Mouse (Mus musculus) limb, embryonic 13.5 days (tissue): Measurements from ENCODE around the gene Pea15a. TPM values are rescaled to one million over a fixed set of nuclear protein-coding genes. Genes with fewer than 3 reads are reported as not detected.

ENCODE experiments used
- ATAC-seq: fragments of 200-750 bp; cut with Nextera tagmentation; 2 replicates; pipeline ENCODE4 v1.8.0; 2017; ENCODE audit warnings: low read depth, moderate number of reproducible peaks, moderate TSS enrichment; ENCODE audit not compliant: low FRiP score
- H3K27ac ChIP-seq: fragments of 300-500 bp; sonication (generic); 2 replicates; pipeline ENCODE4 v1.5.1; 2015; ENCODE audit warnings: inconsistent platforms, mild to moderate bottlenecking, moderate library complexity
- H3K27me3 ChIP-seq: fragments of 300-500 bp; sonication (generic); 2 replicates; pipeline ENCODE4 v1.6.1; 2015; ENCODE audit warnings: mild to moderate bottlenecking, inconsistent platforms
- H3K36me3 ChIP-seq: fragments of 300-500 bp; sonication (generic); 2 replicates; pipeline ENCODE4 v1.6.1; 2015; ENCODE audit warnings: inconsistent platforms, mild to moderate bottlenecking, moderate library complexity
- H3K4me1 ChIP-seq: fragments of 300-500 bp; sonication (generic); 2 replicates; pipeline ENCODE4 v1.6.1; 2015; ENCODE audit warnings: inconsistent platforms
- H3K4me2 ChIP-seq: fragments of 300-500 bp; sonication (generic); replicated peaks from 2 replicates; pipeline ENCODE4 v1.6.1; 2015; ENCODE audit warnings: inconsistent platforms, mild to moderate bottlenecking, moderate library complexity
- H3K4me3 ChIP-seq: fragments of 300-500 bp; sonication (generic); 2 replicates; pipeline ENCODE4 v1.5.1; 2015; ENCODE audit warnings: moderate library complexity, mild to moderate bottlenecking, inconsistent platforms
- H3K9ac ChIP-seq: fragments of 300-500 bp; sonication (generic); 2 replicates; pipeline ENCODE4 v1.6.1; 2015; ENCODE audit warnings: mild to moderate bottlenecking, inconsistent platforms
- H3K9me3 ChIP-seq: fragments of 300-500 bp; sonication (generic); 2 replicates; pipeline ENCODE4 v1.6.1; 2016; ENCODE audit warnings: inconsistent platforms
- WGBS: fragments of 180-500 bp; shearing (Covaris S2); methylation state at CpG from one replicate; pipeline ENCODE4 v1.1.7; 2015; 5-methylcytosine and 5-hydroxymethylcytosine counted together
- polyA plus RNA-seq: library from polyadenylated mRNA; unstranded; fragments of >200 nt; fragmentation: Nextera tagmentation; extraction: Ambion mirVana; gene quantifications from 2 replicates; pipeline ENCODE4 v1.2.1, GENCODE M21; 2015

Pea15a gene
- polyA plus RNA-seq, 1 experiment from 2014 or later = 113 TPM

GRCm38 (mm10) chr1:172162009-172162408 is 44.6 kb downstream of the Pea15a start:
- Histone ChIP-seq H3K27me3 (no peaks in the 10 kb centered on the region), H3K4me1 (no peaks in the 10 kb centered on the region), H3K4me3 (no peak overlapping the region), H3K4me2 (no peak overlapping the region), H3K36me3 (peaks cover 33% of the 10 kb centered on the region), H3K9me3 (no peaks in the 10 kb centered on the region), H3K27ac (no peak overlapping the region), H3K9ac (no peak overlapping the region)
- 91% methylated on average over 1 of the region's 1 CpGs for WGBS
- ATAC-seq = no peak

GRCm38 (mm10) chr1:172160508-172160907 is 46.1 kb downstream of the Pea15a start:
- ATAC-seq = no peak
- Histone ChIP-seq H3K9me3 (no peaks in the 10 kb centered on the region), H3K4me3 (no peak overlapping the region), H3K9ac (no peak overlapping the region), H3K4me2 (no peak overlapping the region), H3K36me3 (peaks cover 32% of the 10 kb centered on the region), H3K27ac (no peak overlapping the region), H3K4me1 (no peaks in the 10 kb centered on the region), H3K27me3 (no peaks in the 10 kb centered on the region)

DNA sequence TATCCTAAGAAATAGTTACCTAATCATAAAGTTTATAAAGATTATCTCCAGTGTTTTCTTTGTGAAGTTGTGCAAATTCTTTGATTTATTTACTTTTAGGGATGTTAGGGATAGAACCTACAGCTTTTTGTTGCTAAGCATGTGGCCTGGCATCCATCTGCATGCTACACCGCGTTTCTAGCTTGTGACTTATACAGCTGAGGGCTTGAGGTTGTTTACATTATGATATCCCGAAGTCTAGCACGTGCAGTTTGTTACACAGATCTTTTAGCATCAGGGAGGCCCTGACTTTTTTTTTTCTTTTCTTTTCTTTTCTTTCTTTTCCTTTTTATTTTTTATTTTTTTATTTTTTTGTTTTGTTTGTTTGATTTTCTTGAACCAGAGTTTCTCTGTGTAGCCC is 46.6 kb downstream of the Pea15a start:
- Histone ChIP-seq H3K9ac (no peak overlapping the region), H3K4me2 (no peak overlapping the region), H3K4me3 (no peak overlapping the region), H3K27me3 (no peaks in the 10 kb centered on the region), H3K27ac (no peak overlapping the region), H3K4me1 (no peaks in the 10 kb centered on the region), H3K9me3 (no peaks in the 10 kb centered on the region), H3K36me3 (peaks cover 32% of the 10 kb centered on the region)
- ATAC-seq = no peak
- 86% methylated on average over 4 of the region's 4 CpGs for WGBS

DNA sequence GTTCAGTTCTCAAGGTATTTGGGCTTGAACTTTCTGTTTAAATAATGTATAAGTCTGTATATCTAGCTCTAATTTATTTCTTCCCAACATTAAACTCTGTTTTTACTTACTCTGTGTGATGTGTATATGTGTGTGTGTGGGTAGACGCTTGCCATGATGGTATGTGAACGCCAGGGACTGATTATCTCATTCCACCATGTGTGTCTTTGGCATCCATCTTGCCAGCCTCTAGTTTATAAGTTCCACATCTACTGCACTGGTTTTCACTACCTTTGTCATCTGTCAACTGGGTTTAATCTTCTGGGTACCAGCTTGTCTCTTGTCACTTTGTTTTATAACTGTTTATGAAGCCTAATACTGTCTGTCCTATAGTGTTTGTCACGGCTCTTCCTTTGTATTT is 51.1 kb downstream of the Pea15a start:
- no peaks in the 10 kb centered on the region for H3K9me3 ChIP-seq
- no peak overlapping the region for H3K9ac ChIP-seq
- H3K27ac ChIP-seq = no peak overlapping the region
- H3K27me3 ChIP-seq = no peaks in the 10 kb centered on the region
- H3K4me1 ChIP-seq = peaks cover 14% of the 10 kb centered on the region
- H3K4me2 ChIP-seq = no peak overlapping the region
- ATAC-seq = no peak
- H3K36me3 ChIP-seq = peaks cover 68% of the 10 kb centered on the region
- H3K4me3 ChIP-seq = no peak overlapping the region
- 91% methylated on average over 3 of the region's 3 CpGs for WGBS

- Histone ChIP-seq H3K9ac (no peak overlapping the region), H3K9me3 (no peaks in the 10 kb centered on the region), H3K4me3 (no peak overlapping the region), H3K27ac (no peak overlapping the region), H3K4me1 (peaks cover 22% of the 10 kb centered on the region), H3K27me3 (no peaks in the 10 kb centered on the region), H3K4me2 (no peak overlapping the region), H3K36me3 (peaks cover 74% of the 10 kb centered on the region)
- no peak for ATAC-seq
- 72% methylated on average over 3 of the region's 3 CpGs for WGBS
Measured at GRCm38 (mm10) chr1:172154536-172154935, 52.1 kb downstream of the Pea15a start.

DNA sequence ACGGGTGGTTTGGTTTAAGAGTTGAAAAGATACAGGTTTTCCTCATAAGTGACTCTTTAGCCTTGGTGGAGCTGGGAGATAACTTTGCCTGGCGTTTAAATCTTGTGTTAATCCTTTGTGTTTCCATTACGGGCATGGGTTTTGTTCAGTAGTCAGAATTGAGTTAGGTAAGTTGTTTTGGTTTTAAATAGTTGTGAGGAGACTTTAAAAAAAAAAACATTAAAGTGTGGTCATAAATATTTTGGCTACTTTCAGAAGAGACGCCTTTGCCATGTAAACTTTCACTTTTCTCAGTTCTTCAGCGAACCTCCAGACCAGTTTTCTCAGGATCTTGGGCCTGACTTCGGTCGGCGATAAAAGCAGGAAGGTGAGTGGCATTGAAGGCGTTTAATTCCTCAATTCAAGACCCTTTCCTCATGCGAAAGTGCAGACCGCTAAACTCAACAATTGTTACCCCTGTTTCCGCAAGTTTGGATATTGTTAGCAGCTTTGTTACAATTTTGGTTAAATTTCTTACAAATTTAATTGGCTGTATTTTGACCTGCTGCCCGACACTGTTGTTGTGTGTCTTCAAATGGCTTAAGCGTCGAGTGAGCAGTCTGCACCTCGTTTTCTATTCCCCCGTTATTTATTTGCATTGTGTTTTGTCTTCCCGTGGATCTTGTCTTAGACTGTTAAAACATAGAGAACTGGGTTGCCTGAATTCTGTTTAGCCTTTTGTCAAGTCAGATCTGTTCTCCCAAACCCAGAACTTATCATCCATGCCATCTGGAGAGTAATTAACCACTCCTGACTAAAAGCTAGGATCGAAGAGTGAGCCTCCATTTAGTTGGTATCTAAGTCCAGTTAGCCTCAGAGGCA is 57.4 kb downstream of the Pea15a start:
- H3K9me3 ChIP-seq = no peaks in the 10 kb centered on the region
- H3K4me3 ChIP-seq = peak overlapping the region; percentile 90
- H3K27me3 ChIP-seq = no peaks in the 10 kb centered on the region
- peak overlapping the region; percentile 100 for H3K9ac ChIP-seq
- peaks cover 42% of the 10 kb centered on the region for H3K36me3 ChIP-seq
- peak overlapping the region; percentile 72 for H3K4me2 ChIP-seq
- peaks cover 29% of the 10 kb centered on the region for H3K4me1 ChIP-seq
- ATAC-seq = no peak
- peak overlapping the region; percentile 95 for H3K27ac ChIP-seq
- 14% methylated on average over 19 of the region's 19 CpGs for WGBS

DNA sequence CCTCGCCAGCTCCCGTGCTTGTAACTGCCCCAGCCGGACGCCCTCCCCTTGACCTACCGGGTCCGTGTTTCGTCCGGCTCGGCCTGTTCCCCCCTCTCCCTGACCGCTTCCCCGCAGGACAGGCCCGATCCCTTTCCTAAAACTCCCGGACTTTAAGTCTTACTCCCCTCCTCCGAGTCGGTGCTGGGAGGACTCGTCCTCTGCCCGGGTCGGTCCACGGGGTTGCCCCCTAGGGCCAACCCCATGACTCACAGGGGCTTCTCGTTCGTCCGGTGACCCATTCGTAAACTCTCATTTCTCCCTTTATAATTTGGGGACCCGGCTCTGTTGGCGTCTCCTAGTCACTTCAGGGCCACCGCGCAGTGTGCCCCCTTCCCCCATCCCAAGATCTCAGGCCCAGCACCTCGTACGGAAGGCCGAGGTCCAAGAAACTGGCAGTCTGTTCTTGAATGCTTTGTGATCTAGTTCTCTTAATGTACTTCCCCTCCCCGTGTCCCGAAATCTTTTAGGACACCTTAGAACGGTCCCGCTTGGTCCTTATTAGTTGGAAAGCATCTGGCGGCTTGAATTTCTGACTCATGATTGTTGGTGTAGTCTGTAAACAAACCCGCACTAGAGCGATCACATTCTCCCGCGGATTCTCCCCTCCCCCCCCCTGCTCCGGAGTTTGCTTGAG is 58.2 kb downstream of the Pea15a start:
- Histone ChIP-seq H3K9ac (peak overlapping the region; percentile 100), H3K27me3 (no peaks in the 10 kb centered on the region), H3K4me3 (peak overlapping the region; percentile 90), H3K4me1 (peaks cover 29% of the 10 kb centered on the region), H3K9me3 (no peaks in the 10 kb centered on the region), H3K27ac (peak overlapping the region; percentile 95), H3K36me3 (peaks cover 35% of the 10 kb centered on the region), H3K4me2 (peak overlapping the region; percentile 72)
- peak; percentile 61 for ATAC-seq
- WGBS = under 1% methylated on average over 38 of the region's 40 CpGs

GRCm38 (mm10) chr1:172147835-172148278 is 58.7 kb downstream of the Pea15a start, which contains the start of gene Dcaf8:
Gene Dcaf8 (plus strand): TSS chr1:172148084.
- H3K27me3 ChIP-seq = no peaks in the 10 kb centered on the region
- H3K4me2 ChIP-seq = peak within 1 kb of the TSS; percentile 72
- H3K4me3 ChIP-seq = peak within 1 kb of the TSS; percentile 90
- peaks cover 30% of the 10 kb centered on the region for H3K36me3 ChIP-seq
- under 1% methylated on average over 41 of the region's 42 CpGs for WGBS
- no peaks in the 10 kb centered on the region for H3K9me3 ChIP-seq
- ATAC-seq = peak; percentile 99
- peak within 1 kb of the TSS; percentile 95 for H3K27ac ChIP-seq
- peaks cover 29% of the 10 kb centered on the region for H3K4me1 ChIP-seq
- peak within 1 kb of the TSS; percentile 100 for H3K9ac ChIP-seq

Other genes starting within 250 kb of the Pea15a start
- 20.7 and 20.8 TPM in 2 replicates for gene Vangl2, start 178.4 kb downstream of the Pea15a start, polyA plus RNA-seq
- gene Nhlh1, start 149.2 kb downstream of the Pea15a start, polyA plus RNA-seq = not detected in 2 replicates
- gene Copa, start 124.3 kb downstream of the Pea15a start, polyA plus RNA-seq = 247 and 281 TPM in 2 replicates
- 102 and 107 TPM in 2 replicates for gene Ncstn, start 124.0 kb downstream of the Pea15a start, polyA plus RNA-seq
- 165 and 167 TPM in 2 replicates for gene Pex19, start 80.0 kb downstream of the Pea15a start, polyA plus RNA-seq
- gene Dcaf8, start 58.7 kb downstream of the Pea15a start, polyA plus RNA-seq = 173 and 176 TPM in 2 replicates
- gene Casq1, start 13.1 kb upstream of the Pea15a start, polyA plus RNA-seq = 6.5 and 8.1 TPM in 2 replicates
- gene Atp1a4, start 51.6 kb upstream of the Pea15a start, polyA plus RNA-seq = not detected in 2 replicates
- gene Igsf8, start 54.8 kb upstream of the Pea15a start, polyA plus RNA-seq = 42.2 and 46.7 TPM in 2 replicates
- 5.3 and 5.6 TPM in 2 replicates for gene Atp1a2, start 91.3 kb upstream of the Pea15a start, polyA plus RNA-seq
- 0.06 TPM in 1 of 2 replicates, not detected in the other for gene Kcnj9, start 122.5 kb upstream of the Pea15a start, polyA plus RNA-seq
- gene Kcnj10, start 134.4 kb upstream of the Pea15a start, polyA plus RNA-seq = 0.04 and 0.05 TPM in 2 replicates
- gene Pigm, start 169.7 kb upstream of the Pea15a start, polyA plus RNA-seq = 6.2 and 6.8 TPM in 2 replicates